Mouse (Mus musculus) MEL (cell line): Measurements from ENCODE around the gene Crat. TPM values are rescaled to one million over a fixed set of nuclear protein-coding genes. Genes with fewer than 3 reads are reported as not detected.
"Not testable (repeated sequence)": the region's sequence is repeated elsewhere in the genome, so short reads cannot be mapped to it uniquely, and the experiment has no call there.

Source experiments
- DNase-seq: peaks from one replicate; pipeline ENCODE4 v3.0.0; 2011; ENCODE audit warnings: low read depth, low spot score
- H3K27ac ChIP-seq: 2 replicates; pipeline ENCODE4 v1.5.1; 2012; ENCODE audit warnings: low read depth, mild to moderate bottlenecking, control low read depth, low read length, moderate library complexity; ENCODE audit not compliant: control insufficient read depth
- H3K27me3 ChIP-seq, 2 experiments: fragments of 150-350 bp in 1 of 2; sonication (generic) in 1 of 2; 2 replicates each; pipeline ENCODE4 v1.6.1; 2012; ENCODE audit warnings: low read length in 2 of 2, mild to moderate bottlenecking in 2 of 2, improper control_type of control experiment in 1 of 2, moderate library complexity in 1 of 2; ENCODE audit not compliant: insufficient read depth in 2 of 2, control insufficient read depth in 1 of 2
- H3K36me3 ChIP-seq, 2 experiments: 2 replicates each; pipeline ENCODE4 v1.6.1; 2012 to 2014; ENCODE audit warnings: low read length in 2 of 2, improper control_type of control experiment in 1 of 2, inconsistent platforms in 1 of 2, mild to moderate bottlenecking in 1 of 2; ENCODE audit not compliant: insufficient read depth in 2 of 2, control insufficient read depth in 1 of 2
- H3K4me1 ChIP-seq, 2 experiments: fragments of 150-350 bp in 1 of 2; sonication (generic) in 1 of 2; 2 replicates each; pipeline ENCODE4 v1.6.1; 2012; ENCODE audit warnings: low read length in 2 of 2, improper control_type of control experiment in 1 of 2, mild to moderate bottlenecking in 1 of 2; ENCODE audit not compliant: insufficient read depth in 2 of 2, control insufficient read depth in 1 of 2
- H3K4me3 ChIP-seq, 2 experiments: fragments of 150-350 bp in 1 of 2; sonication (generic) in 1 of 2; 2 replicates each; pipeline ENCODE4 v1.5.1; 2012; ENCODE audit warnings: low read depth in 2 of 2, low read length in 2 of 2, mild to moderate bottlenecking in 2 of 2, moderate library complexity in 2 of 2, control low read depth in 1 of 2, improper control_type of control experiment in 1 of 2; ENCODE audit not compliant: control insufficient read depth in 1 of 2, insufficient read depth in 1 of 2
- H3K79me2 ChIP-seq: 2 replicates; pipeline ENCODE4 v1.6.1; 2012; ENCODE audit warnings: mild to moderate bottlenecking, low read length, moderate library complexity; ENCODE audit not compliant: control insufficient read depth, poor library complexity, insufficient read depth
- H3K9ac ChIP-seq: 2 replicates; pipeline ENCODE4 v1.6.1; 2012; ENCODE audit warnings: low read depth, mild to moderate bottlenecking, control low read depth, low read length, moderate library complexity; ENCODE audit not compliant: control insufficient read depth, poor library complexity, severe bottlenecking
- H3K9me3 ChIP-seq: fragments of 150-350 bp; sonication (generic); replicated peaks from 2 replicates; pipeline ENCODE4 v1.6.1; 2012; ENCODE audit warnings: mild to moderate bottlenecking, low read length, improper control_type of control experiment, moderate library complexity; ENCODE audit not compliant: insufficient read depth
- CTCF ChIP-seq, 3 experiments: IDR thresholded peaks in 2 of 3; conservative IDR thresholded peaks in 1 of 3; 2 replicates each; pipeline ENCODE4 v1.5.1; 2011 to 2012; ENCODE audit warnings: low read length in 3 of 3, low read depth in 2 of 3, mild to moderate bottlenecking in 2 of 3, improper control_type of control experiment in 1 of 3, inconsistent platforms in 1 of 3, mixed read lengths in 1 of 3, moderate library complexity in 1 of 3; ENCODE audit not compliant: control insufficient read depth in 1 of 3, insufficient read depth in 1 of 3, poor library complexity in 1 of 3, severe bottlenecking in 1 of 3
- E2F4 ChIP-seq: IDR thresholded peaks from 2 replicates; pipeline ENCODE4 v1.6.1; 2011; ENCODE audit warnings: low read depth, low read length, improper control_type of control experiment, borderline replicate concordance
- ETS1 ChIP-seq: IDR thresholded peaks from 2 replicates; pipeline ENCODE4 v1.6.1; 2012; ENCODE audit warnings: low read depth, mild to moderate bottlenecking, inconsistent platforms, low read length, improper control_type of control experiment, moderate library complexity
- JUND ChIP-seq: IDR thresholded peaks from 2 replicates; pipeline ENCODE4 v1.6.1; 2011; ENCODE audit warnings: low read depth, mild to moderate bottlenecking, improper control_type of control experiment, low read length
- KAT2A ChIP-seq: conservative IDR thresholded peaks from 2 replicates; pipeline ENCODE4 v1.6.1; 2012; ENCODE audit warnings: low read depth, low read length, improper control_type of control experiment, inconsistent platforms
- MAFK ChIP-seq: IDR thresholded peaks from 2 replicates; pipeline ENCODE4 v1.6.1; 2011; ENCODE audit warnings: low read depth, mild to moderate bottlenecking, low read length, improper control_type of control experiment, borderline replicate concordance
- MAZ ChIP-seq: IDR thresholded peaks from 2 replicates; pipeline ENCODE4 v1.6.1; 2012; ENCODE audit warnings: low read depth, mild to moderate bottlenecking, inconsistent platforms, low read length, improper control_type of control experiment
- MYB ChIP-seq: IDR thresholded peaks from 2 replicates; pipeline ENCODE4 v1.6.1; 2011; ENCODE audit warnings: mild to moderate bottlenecking, low read depth, low read length, improper control_type of control experiment
- MYC ChIP-seq: IDR thresholded peaks from 2 replicates; pipeline ENCODE4 v1.6.1; 2011; ENCODE audit warnings: low read depth, mild to moderate bottlenecking, low read length, improper control_type of control experiment, moderate library complexity
- NELFE ChIP-seq: IDR thresholded peaks from 2 replicates; pipeline ENCODE4 v1.6.1; 2011; ENCODE audit warnings: low read depth, low read length, improper control_type of control experiment
- NRF1 ChIP-seq: IDR thresholded peaks from 2 replicates; pipeline ENCODE4 v1.6.1; 2014; ENCODE audit warnings: low read depth, mild to moderate bottlenecking, inconsistent platforms, low read length, improper control_type of control experiment, moderate library complexity; ENCODE audit not compliant: poor library complexity, insufficient read depth, severe bottlenecking
- POLR2AphosphoS5 ChIP-seq: IDR thresholded peaks from 2 replicates; pipeline ENCODE4 v1.6.1; 2012; ENCODE audit warnings: low read depth, borderline replicate concordance, mild to moderate bottlenecking, inconsistent platforms, low read length, moderate library complexity, mixed read lengths
- RAD21 ChIP-seq: IDR thresholded peaks from 2 replicates; pipeline ENCODE4 v1.6.1; 2011; ENCODE audit warnings: mild to moderate bottlenecking, low read depth, low read length, improper control_type of control experiment
- RCOR1 ChIP-seq: IDR thresholded peaks from 2 replicates; pipeline ENCODE4 v1.6.1; 2012; ENCODE audit warnings: low read depth, mild to moderate bottlenecking, inconsistent platforms, low read length, improper control_type of control experiment
- SIN3A ChIP-seq: IDR thresholded peaks from 2 replicates; pipeline ENCODE4 v1.6.1; 2012; ENCODE audit warnings: low read length, improper control_type of control experiment, inconsistent platforms
- SMC3 ChIP-seq: IDR thresholded peaks from 2 replicates; pipeline ENCODE4 v1.6.1; 2011; ENCODE audit warnings: low read depth, low read length, improper control_type of control experiment
- TAL1 ChIP-seq: IDR thresholded peaks from 2 replicates; pipeline ENCODE4 v1.6.1; 2012; ENCODE audit warnings: mild to moderate bottlenecking, inconsistent platforms, low read length, moderate library complexity, mixed read lengths
- UBTF ChIP-seq: IDR thresholded peaks from 2 replicates; pipeline ENCODE4 v1.6.1; 2012; ENCODE audit warnings: low read depth, mild to moderate bottlenecking, inconsistent platforms, low read length, improper control_type of control experiment, moderate library complexity, borderline replicate concordance; ENCODE audit not compliant: insufficient read depth
- USF2 ChIP-seq, 2 experiments: IDR thresholded peaks; 2 replicates each; pipeline ENCODE4 v1.6.1; 2011 to 2012; ENCODE audit warnings: improper control_type of control experiment in 2 of 2, low read length in 2 of 2, borderline replicate concordance in 1 of 2, inconsistent platforms in 1 of 2, low read depth in 1 of 2, mild to moderate bottlenecking in 1 of 2; ENCODE audit not compliant: insufficient read depth in 1 of 2
- ZC3H11A ChIP-seq: IDR thresholded peaks from 2 replicates; pipeline ENCODE4 v1.6.1; 2012; ENCODE audit warnings: low read depth, mild to moderate bottlenecking, inconsistent platforms, low read length, improper control_type of control experiment
- ZMIZ1 ChIP-seq: IDR thresholded peaks from 2 replicates; pipeline ENCODE4 v1.6.1; 2012; ENCODE audit warnings: low read depth, mild to moderate bottlenecking, inconsistent platforms, low read length, improper control_type of control experiment, moderate library complexity
- ZNF384 ChIP-seq: IDR thresholded peaks from 2 replicates; pipeline ENCODE4 v1.6.1; 2012; ENCODE audit warnings: low read depth, mild to moderate bottlenecking, inconsistent platforms, low read length, improper control_type of control experiment
- polyA plus RNA-seq, 2 experiments: library from polyadenylated mRNA; stranded (reverse) in 1 of 2; unstranded in 1 of 2; fragments of >175 nt in 1 of 2; fragments of >200 nt in 1 of 2; gene quantifications; 2 replicates each; pipeline versions ENCODE4 v1.2.1 to v1.2.4; 2012; ENCODE audit warnings: low replicate concordance in 2 of 2, low read depth in 1 of 2; ENCODE audit not compliant: insufficient read length in 2 of 2, insufficient read depth in 1 of 2, missing spikeins in 1 of 2
- total RNA-seq: library from RNA; depleted of rRNA; stranded (reverse); fragments of 300-350 nt; gene quantifications from 2 replicates; pipeline ENCODE4 v1.2.3, GENCODE M21; 2012

Gene Crat
- total and polyA plus RNA-seq, 3 experiments, result 22.0 to 93.9 TPM; not detected in 1

DNA sequence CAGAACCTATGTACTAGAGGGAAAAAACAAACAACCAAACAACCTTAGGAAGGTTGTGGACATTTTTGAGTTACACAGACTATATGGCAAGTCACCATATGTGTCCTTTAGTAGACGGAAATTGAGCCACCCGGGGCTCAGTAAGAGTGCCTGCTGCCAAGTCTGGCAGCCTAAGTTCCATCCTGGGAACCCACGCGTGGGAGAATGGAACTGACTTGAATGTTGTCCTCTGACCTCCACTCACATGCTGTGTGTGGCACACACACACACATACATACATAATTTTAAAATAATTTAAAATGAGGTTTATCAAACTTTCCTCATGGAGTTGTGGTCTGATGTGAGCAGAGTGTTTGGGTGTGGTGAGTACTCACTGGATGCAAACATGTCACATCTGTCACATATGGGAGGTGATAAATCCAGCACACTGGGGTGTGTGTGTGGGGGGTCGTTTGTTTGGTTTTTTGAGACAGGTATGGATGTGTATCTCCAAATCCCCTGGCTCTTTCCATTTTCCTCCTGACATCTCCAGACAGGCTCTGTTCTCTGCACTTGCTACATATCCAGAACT is 2.1 kb upstream of the Crat start (continued):
- no peak for TF ChIP-seq SMC3
- TF ChIP-seq RCOR1, result no peak; the same call in 1 of the 2 replicates
- TF ChIP-seq ZC3H11A, result no peak
- TF ChIP-seq ZMIZ1, result no peak
- peak; percentile 54 for TF ChIP-seq ETS1
- peak; percentile 62 for TF ChIP-seq TAL1
- TF ChIP-seq NRF1, result no peak
- no peak for TF ChIP-seq MYB
- no peak for TF ChIP-seq RAD21
- TF ChIP-seq UBTF, result no peak
- no peak for TF ChIP-seq NELFE
- peak; percentile 63 for TF ChIP-seq SIN3A
- TF ChIP-seq MAFK, result no peak
- no peak for TF ChIP-seq USF2 (IDR thresholded peaks at IDR 0.05; ENCODE audit: borderline replicate concordance in 1 of 2, insufficient read depth in 1 of 2, low read depth in 1 of 2, low read length in 2 of 2)

DNA sequence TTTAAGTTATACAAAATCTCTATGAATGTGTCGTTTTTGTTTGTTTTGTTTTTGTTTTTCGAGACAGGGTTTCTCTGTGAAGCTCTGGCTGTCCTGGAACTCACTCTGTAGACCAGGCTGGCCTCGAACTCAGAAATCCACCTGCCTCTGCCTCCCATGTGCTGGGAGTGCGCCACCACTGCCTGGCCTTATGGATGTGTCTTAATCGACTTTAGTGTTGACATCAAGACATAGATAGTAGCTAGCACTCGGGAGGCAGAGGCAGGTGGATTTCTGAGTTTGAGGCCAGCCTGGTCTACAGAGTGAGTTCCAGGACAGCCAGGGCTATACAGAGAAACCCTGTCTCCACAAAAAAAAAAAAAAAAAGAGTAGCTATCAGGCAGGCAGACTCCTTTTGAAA is 1.5 kb upstream of the Crat start:
- H3K9ac ChIP-seq, result peak overlapping the region; percentile 99
- not testable (repeated sequence) for H3K9me3 ChIP-seq, H3K27me3 ChIP-seq
- H3K27ac ChIP-seq, result peak overlapping the region; percentile 74
- H3K4me3 ChIP-seq, result peak overlapping the region; percentile 66 to 95
- peak; percentile 23 for DNase-seq
- H3K79me2 ChIP-seq, result peaks cover 62% of the 10 kb centered on the region
- H3K4me1 ChIP-seq, result peaks cover 12 to 26% of the 10 kb centered on the region in 2 experiments; a peak in 3 of 4 replicates
- H3K36me3 ChIP-seq, result peaks cover 6 to 18% of the 10 kb centered on the region in 2 experiments

DNA sequence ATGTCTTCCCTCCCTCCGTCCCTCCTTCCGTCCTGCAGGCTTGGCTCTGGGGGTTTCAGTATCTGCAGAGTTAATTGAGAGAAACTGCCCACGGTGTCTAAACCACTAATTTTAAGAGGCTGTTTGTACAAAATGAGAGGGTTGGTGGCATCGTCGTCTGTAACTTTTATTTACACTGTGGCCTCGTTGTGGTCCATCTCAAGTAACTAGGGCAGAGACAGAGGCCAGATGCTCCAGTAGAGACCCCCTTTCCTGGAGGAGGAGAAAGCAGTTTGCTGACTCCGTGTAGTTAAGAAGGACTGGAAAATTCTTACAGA is 994 bp upstream of the Crat start:
- Histone ChIP-seq H3K4me1 (peaks cover 12 to 26% of the 10 kb centered on the region in 2 experiments; a peak in 3 of 4 replicates), H3K9me3 (no peaks in the 10 kb centered on the region), H3K79me2 (peaks cover 62% of the 10 kb centered on the region), H3K36me3 (peaks cover 6 to 18% of the 10 kb centered on the region in 2 experiments), H3K27me3 (no peaks in the 10 kb centered on the region), H3K27ac (peak overlapping the region; percentile 74), H3K9ac (peak overlapping the region; percentile 99), H3K4me3 (peak overlapping the region; percentile 66 to 95)
- no peak for TF ChIP-seq CTCF (IDR thresholded peaks at IDR 0.05 in 2 of 3, conservative IDR thresholded peaks at IDR 0.05 in 1 of 3; ENCODE audit: control insufficient read depth in 1 of 3, insufficient read depth in 1 of 3, low read depth in 2 of 3, low read length in 3 of 3, poor library complexity in 1 of 3, severe bottlenecking in 1 of 3)
- TF ChIP-seq POLR2AphosphoS5, result no peak
- no peak for TF ChIP-seq JUND
- no peak for TF ChIP-seq MAZ
- TF ChIP-seq E2F4, result no peak
- TF ChIP-seq MYC, result no peak
- TF ChIP-seq KAT2A, result no peak
- TF ChIP-seq NELFE, result no peak; the same call in 1 of the 2 replicates
- no peak for TF ChIP-seq ZNF384
- no peak for TF ChIP-seq MAFK
- no peak for TF ChIP-seq ZC3H11A
- DNase-seq, result peak; percentile 63
